ENCODE assay signal across 32 mouse cellular contexts in the genomic region with DNA sequence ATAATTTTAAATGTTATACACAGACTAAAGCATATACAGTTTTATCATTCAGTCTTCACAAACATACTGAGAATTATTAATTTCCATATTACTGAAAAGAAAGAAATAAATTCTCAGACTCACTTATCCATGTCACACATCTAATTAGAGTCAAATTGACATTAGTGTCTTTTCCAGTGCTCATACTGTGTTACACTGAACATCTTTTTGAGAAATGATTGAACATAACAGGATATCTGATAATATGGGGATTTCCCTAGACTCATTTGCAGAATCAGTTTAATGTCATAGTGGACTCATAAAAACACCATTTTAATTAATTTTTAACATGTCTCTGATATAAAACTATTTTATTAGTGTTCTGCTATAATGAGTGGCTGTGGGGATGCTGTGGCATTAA.
"Had no signal": no experiment of that assay in that cellular context is flagged by ENCODE, and none has a peak within 500 bp of the region (broad histone marks: within the 10 kb centered on the region; RNA-seq: fewer than 3 reads in every experiment).

No protein-coding gene starts in this region.

- H3K27me3 ChIP-seq: limb, embryonic 12.5 days; limb, embryonic 13.5 days; limb, embryonic 15.5 days; liver, embryonic 12.5 days; liver, embryonic 13.5 days; liver, embryonic 15.5 days; lung, embryonic 15.5 days; megakaryocyte, embryonic 14.5 days; midbrain, embryonic 12.5 days; midbrain, embryonic 13.5 days; midbrain, embryonic 15.5 days had no signal

- H3K27ac ChIP-seq: left cerebral cortex, adult 2 months; limb, embryonic 10.5 days; limb, embryonic 12.5 days; limb, embryonic 13.5 days; limb, embryonic 15.5 days; liver, embryonic 12.5 days; liver, embryonic 13.5 days; liver, embryonic 14.5 days; liver, embryonic 15.5 days; lung, embryonic 15.5 days; macrophage; midbrain, embryonic 10.5 days; midbrain, embryonic 12.5 days; midbrain, embryonic 13.5 days; midbrain, embryonic 15.5 days had no signal

- DNase-seq: left cerebral cortex, postnatal 4 days; liver; liver, embryonic 13.5 days; liver, postnatal 0 days; lung, adult 18-20 months; lung, adult 2 months; lung, embryonic 14.5 days; lung, postnatal 10 days; lung, postnatal 14 days; lung, postnatal 36 days; lung, postnatal 4 days; midbrain, embryonic 14.5 days had no signal

- H3K4me2 ChIP-seq: limb, embryonic 12.5 days; limb, embryonic 13.5 days; limb, embryonic 15.5 days; liver, embryonic 11.5 days; liver, embryonic 12.5 days; liver, embryonic 13.5 days; liver, embryonic 15.5 days; lung, embryonic 14.5 days; lung, embryonic 15.5 days; midbrain, embryonic 11.5 days; midbrain, embryonic 12.5 days; midbrain, embryonic 13.5 days; midbrain, embryonic 15.5 days had no signal

- H3K4me3 ChIP-seq: left cerebral cortex, adult 2 months; limb, embryonic 10.5 days; limb, embryonic 12.5 days; limb, embryonic 13.5 days; limb, embryonic 15.5 days; liver, embryonic 12.5 days; liver, embryonic 13.5 days; liver, embryonic 15.5 days; lung, embryonic 15.5 days; megakaryocyte, embryonic 14.5 days; midbrain, embryonic 10.5 days; midbrain, embryonic 12.5 days; midbrain, embryonic 13.5 days; midbrain, embryonic 15.5 days; myocyte had no signal

- H3K9ac ChIP-seq: limb, embryonic 12.5 days; limb, embryonic 13.5 days; limb, embryonic 15.5 days; liver, embryonic 12.5 days; liver, embryonic 13.5 days; liver, embryonic 14.5 days; liver, embryonic 15.5 days; liver, postnatal 0 days; lung, embryonic 14.5 days; lung, embryonic 15.5 days; midbrain, embryonic 12.5 days; midbrain, embryonic 13.5 days; midbrain, embryonic 15.5 days had no signal

- ATAC-seq: liver, embryonic 12.5 days; liver, postnatal 0 days; lung, postnatal 0 days; midbrain, embryonic 13.5 days; midbrain, embryonic 15.5 days; midbrain, embryonic 16.5 days had no signal

- H3K4me1 ChIP-seq: limb, embryonic 10.5 days; limb, embryonic 12.5 days; limb, embryonic 13.5 days; limb, embryonic 15.5 days; liver, embryonic 12.5 days; liver, embryonic 13.5 days; liver, embryonic 15.5 days; lung, embryonic 15.5 days; megakaryocyte, embryonic 14.5 days; midbrain, embryonic 10.5 days; midbrain, embryonic 12.5 days; midbrain, embryonic 13.5 days; midbrain, embryonic 15.5 days had no signal

- H3K36me3 ChIP-seq: limb, embryonic 10.5 days; limb, embryonic 12.5 days; limb, embryonic 13.5 days; limb, embryonic 15.5 days; liver, embryonic 12.5 days; liver, embryonic 13.5 days; liver, embryonic 15.5 days; lung, embryonic 15.5 days; midbrain, embryonic 10.5 days; midbrain, embryonic 12.5 days; midbrain, embryonic 13.5 days; midbrain, embryonic 15.5 days had no signal

- H3K9me3 ChIP-seq: limb, embryonic 10.5 days; limb, embryonic 12.5 days; limb, embryonic 13.5 days; limb, embryonic 15.5 days; liver, embryonic 12.5 days; liver, embryonic 13.5 days; liver, embryonic 15.5 days; lung, embryonic 15.5 days; megakaryocyte, embryonic 14.5 days; midbrain, embryonic 10.5 days; midbrain, embryonic 12.5 days; midbrain, embryonic 13.5 days; midbrain, embryonic 15.5 days had no signal
